Mouse (Mus musculus) lung, adult 2 months (tissue): ENCODE results near the gene Cacnb3.

Experiments
- CTCF ChIP-seq: fragments of 200-500 bp; IDR thresholded peaks from 2 replicates; pipeline ENCODE4 v1.5.1; 2011; ENCODE audit warnings: mild to moderate bottlenecking, low read length, control low read depth; ENCODE audit not compliant: insufficient read depth
- POLR2A ChIP-seq: fragments of 200-500 bp; IDR thresholded peaks from 2 replicates; pipeline ENCODE4 v1.6.1; 2011; ENCODE audit warnings: low read depth, mild to moderate bottlenecking, control low read depth, low read length, borderline replicate concordance; ENCODE audit errors: extremely low read depth

DNA sequence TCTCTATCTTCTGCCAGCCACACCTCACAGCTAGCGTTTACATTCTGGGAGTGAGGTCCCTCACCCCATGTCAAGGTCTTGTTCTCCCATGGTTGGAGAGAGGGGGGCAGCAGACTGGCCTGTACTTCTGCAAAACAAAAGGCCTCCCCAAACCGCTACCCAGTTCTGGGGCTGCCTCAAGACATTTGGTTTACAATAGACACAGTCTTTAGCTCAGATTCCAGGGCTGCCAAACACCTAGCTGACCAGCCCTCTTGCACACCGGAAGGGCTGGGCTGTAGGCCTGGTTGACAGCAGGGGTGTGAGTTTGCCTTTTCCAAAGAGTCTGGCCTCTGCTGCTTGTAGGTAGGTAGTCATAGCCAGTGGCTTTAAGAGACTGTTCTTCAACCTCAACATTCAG, 6.5 kb downstream of the Cacnb3 start:
- TF ChIP-seq POLR2A (no peak), CTCF (no peak)
